Mouse (Mus musculus) adrenal gland, postnatal 25 days (tissue): ENCODE measurements around the gene Syngr1. TPM values are rescaled to one million over a fixed set of nuclear protein-coding genes. Genes with fewer than 3 reads are reported as not detected.
A peak's percentile ranks its signal among the peaks of the same experiment; 100 is the strongest.

Experiments
- DNase-seq: peaks from one replicate; pipeline ENCODE4 v3.0.0; 2021; ENCODE audit warnings: mixed read lengths
- microRNA-seq, 2 experiments: library from miRNA; unstranded; fragments of <30 nt; microRNA quantifications; one replicate each; pipeline ENCODE4 v1.2.0; 2021
- total RNA-seq: library from RNA; stranded (reverse); gene quantifications from 2 replicates; pipeline ENCODE4 v1.2.3, GENCODE M21; 2021

Syngr1 gene
- total RNA-seq, 1 experiment from 2014 or later = 27.6 TPM

DNA sequence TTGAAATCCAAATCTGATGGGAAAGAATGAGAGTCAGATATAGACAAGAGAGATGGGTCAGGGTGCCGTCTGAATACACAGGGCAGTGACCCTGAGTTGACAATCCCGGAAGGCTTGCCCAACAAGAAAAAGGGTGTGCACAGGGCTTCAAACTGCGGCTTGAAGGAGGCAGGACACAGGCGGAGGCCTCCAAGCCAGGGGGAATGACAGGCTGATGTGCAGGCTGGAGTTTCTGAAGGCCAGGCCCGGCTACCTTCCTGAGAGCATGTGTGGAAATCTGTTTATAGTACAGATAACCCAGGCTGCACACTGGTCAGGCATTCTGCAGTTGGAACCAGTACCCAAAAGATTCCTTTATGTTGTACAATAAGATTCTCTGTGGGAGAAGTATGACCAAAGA lies 56.4 kb downstream of the Syngr1 start:
- no peak for DNase-seq

DNA sequence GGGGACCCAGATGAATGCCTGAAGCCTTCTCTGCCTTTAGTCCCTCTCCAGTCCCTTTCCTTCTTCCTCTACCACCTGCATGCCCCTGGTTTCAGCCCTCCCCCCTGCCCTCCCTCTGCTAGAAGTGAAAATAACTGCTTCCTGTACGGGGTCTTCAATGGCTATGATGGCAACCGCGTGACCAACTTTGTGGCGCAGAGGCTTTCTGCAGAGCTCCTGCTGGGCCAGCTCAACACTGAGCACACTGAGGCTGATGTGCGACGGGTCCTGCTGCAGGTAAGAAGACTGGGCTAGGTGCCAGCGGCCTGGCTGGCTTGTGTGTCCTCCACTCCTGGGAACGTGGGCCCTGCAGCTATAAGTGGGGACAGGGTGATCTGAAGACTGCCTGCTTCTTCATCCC lies 57.4 kb downstream of the Syngr1 start:
- DNase-seq = no peak

DNA sequence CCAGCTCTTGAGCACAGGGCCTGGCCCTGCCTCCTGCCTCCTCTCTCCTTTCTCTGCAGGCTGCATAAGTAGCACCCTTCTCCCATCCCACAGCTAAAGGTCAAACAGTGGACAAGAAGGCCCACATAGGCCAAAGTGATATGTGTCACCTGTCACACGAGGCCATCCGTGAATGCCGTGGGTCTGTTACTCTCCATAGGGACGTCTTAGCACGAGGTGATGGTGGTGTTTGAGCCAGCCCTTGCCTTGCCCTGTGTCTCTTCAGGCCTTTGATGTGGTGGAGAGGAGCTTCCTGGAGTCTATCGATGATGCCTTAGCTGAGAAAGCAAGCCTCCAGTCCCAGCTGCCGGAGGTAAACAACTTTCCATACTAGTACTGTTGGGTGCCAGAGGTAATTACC lies 58.4 kb downstream of the Syngr1 start:
- DNase-seq = no peak

DNA sequence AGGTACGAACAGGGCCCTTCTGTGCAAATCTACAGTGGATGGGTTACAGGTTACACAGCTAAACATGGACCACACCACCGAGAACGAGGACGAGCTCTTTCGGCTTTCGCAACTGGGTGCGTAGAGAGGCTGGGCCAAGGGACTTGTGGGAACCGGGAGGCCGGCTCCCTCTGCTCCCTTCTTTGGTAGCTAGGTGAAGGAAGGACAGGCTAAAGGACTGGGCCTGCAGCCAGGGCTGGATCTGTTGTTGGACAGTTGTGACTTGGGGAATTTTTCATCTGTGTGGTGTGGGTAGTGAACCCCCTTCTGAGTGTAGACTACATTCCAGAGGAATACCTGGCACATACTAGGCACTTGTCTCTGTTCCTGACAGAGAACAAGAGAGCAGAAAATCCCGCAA lies 61.5 kb downstream of the Syngr1 start:
- DNase-seq = no peak

DNA sequence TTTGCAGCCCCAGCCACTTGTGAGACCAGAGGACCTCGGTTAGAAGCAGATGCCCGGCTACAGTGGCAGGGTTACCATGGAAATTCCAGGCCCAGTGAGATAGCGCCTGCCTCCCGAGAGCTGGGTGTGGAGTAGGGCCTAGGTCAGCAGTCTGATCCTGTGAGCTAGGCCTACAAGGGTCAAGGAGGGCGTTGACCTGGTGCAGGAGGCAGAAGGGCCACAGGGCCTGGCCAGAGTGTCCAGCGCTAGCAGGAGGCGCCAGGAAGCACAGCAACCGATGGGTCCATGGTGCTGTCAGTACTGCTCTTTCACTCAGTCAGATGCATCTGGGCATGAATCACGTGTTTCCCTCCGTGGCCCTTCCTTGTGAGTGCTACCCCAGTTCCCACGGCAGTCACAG lies 62.6 kb downstream of the Syngr1 start:
- DNase-seq = no peak

DNA sequence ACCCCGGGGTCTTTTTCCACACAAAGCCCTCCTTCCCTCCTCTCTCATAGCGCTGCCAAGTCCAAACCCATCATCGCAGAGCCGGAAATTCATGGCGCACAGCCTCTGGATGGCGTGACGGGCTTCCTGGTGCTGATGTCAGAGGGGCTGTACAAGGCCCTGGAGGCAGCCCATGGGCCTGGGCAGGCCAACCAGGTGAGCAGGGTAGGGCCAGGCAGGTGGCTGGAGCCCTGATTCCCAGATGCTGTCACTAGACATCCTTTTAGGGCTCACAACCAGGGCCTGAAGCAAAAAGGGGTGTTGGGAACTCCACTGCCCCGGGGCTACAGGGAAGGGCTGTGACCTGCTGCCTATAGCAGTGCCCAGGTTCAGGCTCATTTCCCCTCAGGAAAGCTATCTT lies 64.6 kb downstream of the Syngr1 start:
- no peak for DNase-seq

DNA sequence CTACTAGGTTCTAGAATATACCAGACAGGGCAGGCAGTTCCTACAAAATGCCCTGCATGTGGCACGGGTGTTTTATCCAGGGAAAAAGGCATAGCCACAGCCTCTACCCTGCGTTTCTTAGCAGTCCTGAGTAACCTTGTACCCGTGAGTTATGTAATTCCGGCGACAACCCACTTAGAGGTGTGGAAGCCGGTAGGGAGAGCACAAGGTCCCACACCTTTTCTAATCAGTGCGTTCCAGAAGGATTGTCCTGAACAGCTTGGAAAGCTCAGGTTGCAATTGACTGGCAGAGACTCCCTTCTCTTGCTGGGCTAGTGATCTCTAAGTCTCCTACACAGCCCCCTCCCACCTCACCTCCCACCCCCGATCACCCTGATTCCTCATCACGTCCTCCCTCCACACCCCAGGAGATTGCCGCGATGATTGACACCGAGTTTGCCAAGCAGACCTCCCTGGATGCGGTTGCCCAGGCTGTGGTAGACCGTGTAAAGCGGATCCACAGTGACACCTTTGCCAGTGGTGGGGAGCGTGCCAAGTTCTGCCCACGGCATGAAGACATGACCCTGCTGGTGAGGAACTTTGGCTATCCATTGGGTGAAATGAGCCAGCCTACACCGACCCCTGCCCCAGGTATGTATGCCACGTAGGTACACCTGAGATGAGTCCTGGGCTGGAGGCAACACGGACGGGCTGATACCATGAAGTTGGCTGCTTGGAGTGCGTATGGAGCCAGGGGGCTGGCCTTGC lies 66.2 kb downstream of the Syngr1 start:
- DNase-seq = no peak

DNA sequence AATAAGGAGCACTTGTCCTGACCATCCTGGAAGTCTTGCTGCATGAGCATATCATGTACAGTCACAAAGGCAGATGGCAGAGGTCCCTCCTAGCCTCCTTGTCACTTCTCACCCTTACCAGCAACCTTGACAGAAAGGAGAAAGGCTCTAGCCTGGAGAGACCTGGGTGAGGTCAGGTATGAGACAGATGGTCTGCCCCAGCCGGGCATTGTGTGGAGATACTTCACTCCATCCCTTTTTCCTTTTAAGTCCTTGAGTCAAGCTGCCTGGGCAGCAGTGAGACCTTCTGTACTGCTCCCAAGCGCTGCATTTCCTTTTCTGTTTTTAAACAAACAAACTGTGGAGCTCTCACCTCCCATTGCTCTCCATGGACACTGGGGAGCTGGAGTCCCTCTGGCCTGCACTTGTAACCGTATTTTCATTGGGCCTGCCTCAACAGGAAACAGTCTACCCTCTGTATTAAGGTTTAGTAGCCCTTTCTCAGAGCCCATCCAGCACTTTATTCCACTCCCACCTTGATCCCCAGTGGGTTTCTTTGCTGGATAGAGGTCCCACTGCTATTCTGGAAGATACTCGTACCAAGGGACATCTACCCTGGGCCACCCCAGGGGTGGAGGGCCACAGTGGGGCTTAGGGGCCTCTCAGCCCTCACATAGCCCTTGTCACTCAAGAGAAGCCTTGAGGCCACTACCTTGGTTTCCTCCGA lies 67.0 kb downstream of the Syngr1 start:
- no peak for DNase-seq

DNA sequence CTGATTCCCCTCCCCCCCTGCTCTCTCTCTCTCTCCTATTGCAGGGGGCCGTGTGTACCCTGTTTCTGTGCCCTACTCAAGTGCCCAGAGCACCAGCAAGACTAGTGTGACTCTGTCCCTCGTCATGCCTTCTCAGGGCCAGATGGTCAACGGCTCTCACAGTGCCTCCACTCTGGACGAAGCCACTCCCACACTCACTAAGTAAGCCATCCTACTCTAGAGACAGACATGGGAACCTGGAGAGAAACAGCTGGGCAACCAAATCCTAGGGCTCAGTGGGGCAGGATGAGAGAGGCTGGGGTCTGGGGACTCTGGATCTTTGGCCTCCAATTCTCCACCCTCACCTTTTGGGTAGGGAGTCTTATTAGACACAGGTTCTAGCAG lies 67.6 kb downstream of the Syngr1 start:
- DNase-seq = no peak

DNA sequence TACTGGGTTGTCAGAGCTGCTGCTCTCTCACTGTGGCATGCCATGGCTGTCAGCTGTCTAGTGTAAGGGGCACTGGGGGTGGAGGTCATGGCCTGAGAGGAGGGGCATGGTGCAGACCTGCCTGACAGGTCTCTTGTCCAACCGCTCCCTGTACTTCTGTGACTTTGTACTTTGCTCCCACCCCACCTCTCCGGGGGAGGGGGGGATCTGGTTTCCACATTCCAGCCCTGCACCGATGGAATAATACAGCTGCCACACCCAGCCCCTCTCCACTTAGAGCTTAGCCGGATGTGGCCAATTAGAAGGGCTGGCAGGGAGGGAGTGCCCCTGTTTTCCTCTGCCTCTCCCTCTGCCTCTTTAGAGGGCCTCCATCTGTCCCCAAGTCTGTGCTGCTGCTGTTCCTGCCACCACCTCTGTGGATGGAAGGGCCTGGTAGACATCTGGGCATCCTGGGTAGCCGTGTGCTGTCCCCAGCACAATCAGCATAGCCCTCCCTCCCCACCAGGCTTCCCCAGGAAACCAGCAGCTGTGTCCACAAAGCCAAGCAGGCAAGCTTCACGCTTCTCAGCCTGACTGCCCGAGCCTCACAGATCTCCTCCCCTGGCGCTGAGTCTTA lies 68.3 kb downstream of the Syngr1 start:
- no peak for DNase-seq

DNA sequence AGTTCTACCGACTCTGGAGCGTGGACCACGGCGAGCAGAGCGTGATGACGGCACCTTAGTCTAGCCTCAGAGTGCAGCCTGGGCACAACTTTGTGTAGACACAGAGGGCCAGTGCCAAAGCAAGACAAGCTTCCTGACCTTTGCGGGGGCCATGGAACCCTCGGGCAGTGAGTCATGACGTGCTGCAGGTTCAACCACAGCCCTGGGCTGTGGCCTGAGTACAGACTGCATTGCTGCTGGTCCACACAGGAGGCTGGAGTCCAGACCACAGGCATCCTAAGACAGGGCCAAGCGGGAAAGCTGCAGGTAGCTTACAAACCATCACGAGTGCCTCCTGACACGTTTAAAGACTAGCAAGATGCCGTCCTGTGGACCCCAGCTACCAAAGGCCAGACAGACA lies 69.1 kb downstream of the Syngr1 start:
- DNase-seq = no peak

DNA sequence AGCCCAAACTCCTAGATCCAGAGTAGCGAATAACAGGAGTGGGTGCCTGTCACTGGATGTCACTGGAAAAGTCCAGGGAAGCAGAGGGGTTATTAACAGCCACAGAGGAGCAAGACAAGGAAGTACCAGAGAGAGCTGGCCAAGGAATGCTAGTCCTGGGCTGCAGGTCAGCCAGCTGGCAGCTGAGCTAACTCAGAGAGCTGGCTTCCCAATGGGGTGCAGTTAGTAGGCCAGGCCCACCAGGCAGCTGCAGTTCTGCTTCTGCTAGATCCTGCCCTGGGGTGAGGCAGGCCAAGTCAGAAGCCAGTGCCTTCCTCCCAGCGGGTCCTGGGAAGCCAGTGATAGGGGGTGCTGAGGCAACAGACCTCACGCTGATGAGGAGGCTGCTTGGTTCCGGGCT lies 69.6 kb downstream of the Syngr1 start:
- no peak for DNase-seq

DNA sequence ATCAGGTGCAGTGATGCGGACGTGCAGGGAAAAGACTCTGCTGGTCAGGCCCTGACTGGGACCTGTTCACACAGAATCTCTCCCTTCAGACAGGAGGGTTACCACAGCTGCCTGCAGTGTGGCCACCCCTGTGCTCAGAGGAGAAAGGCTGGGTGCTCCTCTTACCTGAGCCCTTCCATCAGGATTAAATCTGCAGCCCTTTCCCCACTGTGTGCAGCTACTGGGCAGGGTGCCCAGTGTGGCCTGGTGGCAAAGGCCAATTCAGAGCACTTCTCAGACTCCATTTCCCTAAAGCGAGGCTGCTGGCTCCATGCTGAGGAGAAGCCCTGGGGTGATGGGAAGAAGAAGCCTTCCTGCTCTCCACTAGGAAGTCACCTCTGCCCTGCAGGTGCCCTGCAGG lies 70.1 kb downstream of the Syngr1 start:
- no peak for DNase-seq

DNA sequence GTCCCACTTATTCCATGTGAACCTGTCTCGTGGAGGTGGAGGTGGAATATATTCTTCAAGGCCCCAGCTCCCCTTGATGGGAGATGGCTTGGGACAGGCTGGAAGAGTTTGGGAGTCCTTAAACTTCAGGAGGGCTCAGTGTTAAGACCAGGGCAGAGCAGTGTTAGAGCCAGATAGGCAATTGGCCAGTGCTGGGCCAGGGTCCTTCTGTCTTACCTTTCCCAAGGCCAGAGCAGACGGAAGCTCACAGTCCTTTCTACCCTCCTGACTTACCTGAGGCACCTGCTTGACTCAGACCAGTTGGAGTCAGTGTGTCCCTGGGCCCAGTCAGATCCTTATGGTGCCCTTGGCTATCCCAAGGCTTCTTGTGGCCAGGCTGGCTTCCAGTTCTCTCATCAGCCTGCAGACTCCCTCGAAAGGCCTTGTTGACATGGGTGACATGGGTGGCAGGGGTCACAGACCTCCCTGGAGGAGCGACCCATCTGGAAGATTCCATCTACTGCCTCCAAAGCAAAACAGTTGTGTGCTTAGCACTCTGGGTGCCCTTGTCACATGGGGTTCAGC lies 71.3 kb downstream of the Syngr1 start:
- no peak for DNase-seq

DNA sequence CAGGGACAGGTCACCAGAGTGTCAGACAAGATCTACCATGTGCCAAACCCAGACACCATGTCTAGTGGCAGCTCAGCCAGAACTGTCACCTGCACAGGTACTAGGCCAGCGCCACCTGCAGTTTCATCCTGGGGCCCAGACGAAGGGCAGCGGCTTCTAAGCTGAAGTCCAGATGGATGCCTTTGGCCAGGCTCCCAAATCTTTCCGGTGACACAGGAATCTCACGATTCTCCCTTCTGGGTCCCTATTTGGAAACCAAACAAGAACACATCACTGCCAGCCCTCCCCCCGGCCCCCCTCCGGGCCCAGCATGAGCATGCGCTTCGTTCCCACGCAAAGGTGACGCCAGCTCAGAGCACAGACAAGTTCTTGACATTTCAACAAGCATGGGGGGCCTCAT lies 72.1 kb downstream of the Syngr1 start:
- peak; percentile 31 for DNase-seq

DNA sequence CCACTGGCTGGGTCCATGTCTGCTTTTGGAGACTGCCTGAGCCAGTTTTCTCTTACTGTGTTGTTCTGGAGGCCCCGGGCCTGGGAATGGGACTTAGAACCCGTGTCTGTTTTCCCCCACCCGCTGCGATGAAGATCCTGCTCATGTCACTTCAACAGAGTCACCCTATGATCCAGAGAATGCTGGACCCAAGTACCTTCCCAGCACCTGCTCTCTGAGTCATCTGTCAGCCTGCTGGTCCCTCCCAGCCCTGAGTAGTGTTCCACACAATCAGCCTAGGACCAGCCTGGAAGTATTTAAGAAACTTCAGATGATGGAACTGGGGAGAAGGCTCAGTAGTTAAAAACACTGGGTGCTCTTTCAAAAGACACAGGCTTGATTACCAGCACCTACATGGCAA lies 72.6 kb downstream of the Syngr1 start:
- no peak for DNase-seq

DNA sequence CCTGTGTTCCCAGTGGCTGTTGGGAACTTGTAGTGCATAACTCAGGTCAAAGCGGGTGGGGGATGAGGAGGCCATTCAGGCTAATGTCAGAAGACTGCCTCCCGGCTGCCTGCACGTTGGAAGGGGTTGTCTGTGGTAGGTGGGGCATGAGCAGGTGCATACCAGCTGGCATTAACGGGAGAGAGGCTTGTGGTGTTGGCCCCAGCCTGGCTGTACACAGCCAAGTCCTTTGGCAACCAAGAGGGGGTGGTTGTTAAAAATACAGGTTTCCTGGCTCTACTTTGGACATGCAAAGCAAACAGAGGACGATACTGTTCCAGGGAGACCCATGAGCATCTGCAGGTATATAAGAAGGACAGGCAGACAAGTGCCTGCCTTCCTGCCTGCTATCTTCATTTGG lies 74.3 kb downstream of the Syngr1 start:
- no peak for DNase-seq

Small RNA genes lying within 50 kb of the gene (microRNA-seq; reads per million reads assigned to microRNA genes)
- 154 to 228 reads per million in 2 experiments for gene Snord43

Other genes with a start within 250 kb of the Syngr1 start
- gene Apobec3, start 199.7 kb upstream of the Syngr1 start, total RNA-seq = 17.5 and 25.0 TPM in 2 replicates
- gene Cbx7, start 120.2 kb upstream of the Syngr1 start, total RNA-seq = 15.7 and 22.4 TPM in 2 replicates
- gene Pdgfb, start 76.4 kb upstream of the Syngr1 start, total RNA-seq = 48.1 and 48.6 TPM in 2 replicates
- 485 and 642 TPM in 2 replicates for gene Rpl3, start 534 bp downstream of the Syngr1 start, total RNA-seq
- 20.5 and 26.7 TPM in 2 replicates for gene Tab1, start 41.8 kb downstream of the Syngr1 start, total RNA-seq
- 5.9 and 7.4 TPM in 2 replicates for gene Mgat3, start 82.4 kb downstream of the Syngr1 start, total RNA-seq
- 40.2 and 50.5 TPM in 2 replicates for gene Mief1, start 142.7 kb downstream of the Syngr1 start, total RNA-seq
- gene AC140267.1, start 144.5 kb downstream of the Syngr1 start, total RNA-seq = 16.0 TPM in 1 of 2 replicates, not detected in the other
- gene Atf4, start 163.8 kb downstream of the Syngr1 start, total RNA-seq = 194 and 214 TPM in 2 replicates
- 36.2 and 37.9 TPM in 2 replicates for gene Rps19bp1, start 173.0 kb downstream of the Syngr1 start, total RNA-seq
- gene Cacna1i, start 195.9 kb downstream of the Syngr1 start, total RNA-seq = 0.94 and 1.6 TPM in 2 replicates